Mouse (Mus musculus) CD4-positive naive resting alpha-beta T cell, adult 57 days (primary cell): ENCODE results near the gene Mmp2. TPM values are rescaled to one million over a fixed set of nuclear protein-coding genes. Genes with fewer than 3 reads are reported as not detected.

ENCODE experiments used
- total RNA-seq: library from RNA; stranded (reverse); gene quantifications from one replicate; pipeline ENCODE4 v1.2.4, GENCODE M21; 2023

Mmp2 gene
- 0.24 TPM for total RNA-seq

DNA sequence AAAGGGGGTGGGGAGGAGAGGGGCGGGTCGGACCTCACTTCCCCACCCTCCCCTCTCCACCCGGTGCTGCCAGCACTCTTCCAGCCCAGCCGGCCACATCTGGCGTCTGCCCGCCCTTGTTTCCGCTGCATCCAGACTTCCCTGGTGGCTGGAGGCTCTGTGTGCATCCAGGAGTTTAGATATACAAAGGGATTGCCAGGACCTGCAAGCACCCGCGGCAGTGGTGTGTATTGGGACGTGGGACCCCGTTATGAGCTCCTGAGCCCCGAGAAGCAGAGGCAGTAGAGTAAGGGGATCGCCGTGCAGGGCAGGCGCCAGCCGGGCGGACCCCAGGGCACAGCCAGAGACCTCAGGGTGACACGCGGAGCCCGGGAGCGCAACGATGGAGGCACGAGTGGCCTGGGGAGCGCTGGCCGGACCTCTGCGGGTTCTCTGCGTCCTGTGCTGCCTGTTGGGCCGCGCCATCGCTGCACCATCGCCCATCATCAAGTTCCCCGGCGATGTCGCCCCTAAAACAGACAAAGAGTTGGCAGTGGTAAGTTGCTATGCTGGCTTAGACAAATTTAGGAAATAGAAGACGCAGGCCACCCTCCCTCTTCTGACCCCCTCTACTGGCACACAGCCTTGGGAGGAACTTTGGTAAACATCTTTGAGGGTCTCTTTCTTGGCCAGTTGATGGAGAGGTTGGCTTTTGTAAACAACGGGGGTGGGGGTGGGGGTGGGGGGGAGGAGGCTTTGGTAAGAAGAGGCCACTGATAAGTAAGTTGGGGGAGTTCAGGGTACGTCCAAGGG, at the start of gene Mmp2:
Gene Mmp2 (plus strand): TSS at position 49 of the 792 bp plus-strand sequence.

DNA sequence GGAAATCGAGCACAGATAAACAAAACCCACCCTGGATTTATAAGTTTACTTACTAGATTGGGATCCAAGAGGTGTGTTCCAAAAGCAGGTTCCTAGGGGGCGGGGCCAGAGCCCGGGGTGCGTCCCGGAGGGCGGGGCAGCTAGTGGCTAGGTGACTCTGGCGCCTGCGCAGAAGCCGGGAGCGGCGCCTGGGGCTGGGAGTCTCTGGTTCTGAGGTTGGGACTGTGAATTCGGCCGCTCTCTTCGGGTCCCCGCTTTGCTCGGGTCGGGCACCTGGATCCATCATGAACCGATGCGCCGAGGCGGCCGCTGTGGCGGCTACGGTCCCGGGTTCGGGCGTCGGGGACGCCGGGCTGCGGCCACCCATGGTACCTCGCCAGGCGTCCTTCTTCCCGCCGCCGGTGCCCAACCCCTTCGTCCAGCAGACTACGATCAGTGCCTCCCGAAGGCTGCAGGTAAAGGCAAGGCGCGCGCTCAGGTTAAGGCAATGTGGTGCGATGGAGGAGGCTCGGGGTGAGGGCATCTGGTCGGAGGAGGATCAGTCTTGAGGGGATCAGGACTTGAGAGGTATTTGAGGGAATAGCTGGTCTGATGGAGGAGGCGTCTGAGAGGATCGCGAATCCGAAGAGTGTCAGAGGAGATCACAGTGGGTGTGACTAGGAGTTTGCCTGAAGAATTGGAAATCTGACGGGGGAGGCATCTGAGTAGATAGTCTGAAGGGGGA, 28.2 kb downstream of the Mmp2 start, which contains the start of gene Lpcat2:
Gene Lpcat2 (plus strand): TSS at position 169 of the 724 bp plus-strand sequence.

DNA sequence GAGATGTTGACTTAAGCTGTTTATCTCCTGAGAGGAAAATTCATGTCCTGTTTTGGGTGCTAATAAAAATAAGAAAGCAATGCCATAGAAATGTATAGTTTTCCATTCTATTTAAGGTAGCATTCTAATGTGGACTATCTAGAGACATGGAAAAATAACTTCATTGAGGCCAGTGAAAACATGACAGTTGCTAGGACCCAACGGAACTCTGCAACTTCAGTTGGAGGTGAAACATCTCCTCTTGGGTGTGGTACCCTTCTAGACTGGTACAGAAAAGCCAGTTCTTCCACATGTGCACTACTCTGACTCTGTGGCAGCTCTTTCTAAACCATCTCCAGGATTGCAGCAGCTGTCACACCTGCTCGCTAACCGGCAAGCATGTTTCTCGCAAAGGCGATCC, 74.0 kb downstream of the Mmp2 start, which contains the start of gene Capns2:
Gene Capns2 (plus strand): TSS at position 301 of the 400 bp plus-strand sequence.

Other genes starting within 250 kb of the Mmp2 start
- gene Irx6, start 153.0 kb upstream of the Mmp2 start, total RNA-seq: not detected
- gene Lpcat2, start 28.0 kb downstream of the Mmp2 start, total RNA-seq: 3.4 TPM
- not detected for gene Capns2, start 74.1 kb downstream of the Mmp2 start, total RNA-seq
- not detected for gene Slc6a2, start 132.8 kb downstream of the Mmp2 start, total RNA-seq
- gene Ces1a, start 220.9 kb downstream of the Mmp2 start, total RNA-seq: not detected